Mouse (Mus musculus): ENCODE results near the gene Tspan6.

The Tspan6 gene

GRCm38 (mm10) chrX:133898014-133898542, at the start of gene Tspan6:
Gene Tspan6, minus strand, starts transcription at chrX:133898429.
- peak; percentile 82 to 88 for DNase-seq

GRCm38 (mm10) chrX:133947427-133947826, 49.2 kb upstream of the Tspan6 start:
- peak; percentile 56 to 69 for DNase-seq

- no peak for DNase-seq
Observed at GRCm38 (mm10) chrX:133939561-133939960, 41.3 kb upstream of the Tspan6 start.

- no peak for DNase-seq
Observed at GRCm38 (mm10) chrX:133936605-133937225, 38.5 kb upstream of the Tspan6 start.

- DNase-seq: peak; percentile 42 to 54
Observed at GRCm38 (mm10) chrX:133931302-133932013, 33.2 kb upstream of the Tspan6 start.

GRCm38 (mm10) chrX:133926760-133927159, 28.5 kb upstream of the Tspan6 start:
- DNase-seq: no peak

GRCm38 (mm10) chrX:133921187-133921586, 23.0 kb upstream of the Tspan6 start:
- no peak for DNase-seq

GRCm38 (mm10) chrX:133914219-133914618, 16.0 kb upstream of the Tspan6 start:
- DNase-seq: peak in 1 of 2 experiments; percentile 8

- DNase-seq: no peak
Observed at GRCm38 (mm10) chrX:133913006-133913405, 14.8 kb upstream of the Tspan6 start.

- peak; percentile 11 to 26 for DNase-seq
Observed at GRCm38 (mm10) chrX:133911397-133912103, 13.3 kb upstream of the Tspan6 start.

GRCm38 (mm10) chrX:133908261-133908660, 10.0 kb upstream of the Tspan6 start, which contains the start of gene Srpx2:
Gene Srpx2, plus strand, starts transcription at chrX:133908426.
- DNase-seq: peak in 1 of 2 experiments; percentile 2

GRCm38 (mm10) chrX:133888111-133888510, 10.1 kb downstream of the Tspan6 start:
- DNase-seq: no peak

- no peak for DNase-seq
Observed at GRCm38 (mm10) chrX:133887308-133887707, 10.9 kb downstream of the Tspan6 start.

GRCm38 (mm10) chrX:133869743-133870142, 28.5 kb downstream of the Tspan6 start:
- no peak for DNase-seq

GRCm38 (mm10) chrX:133853637-133854036, 44.6 kb downstream of the Tspan6 start:
- no peak for DNase-seq

- no peak for DNase-seq
Observed at GRCm38 (mm10) chrX:133850680-133851079, 47.5 kb downstream of the Tspan6 start, which contains the start of gene Tnmd. Gene Tnmd, plus strand, starts transcription at chrX:133850980.

All from kidney, postnatal 36 days (tissue).